Mouse (Mus musculus) MEL (cell line): ENCODE measurements at regions not wholly inside any gene's neighbourhood (a gene's known extent, or its start where the extent isn't known, plus 50 kb on each side); places are given as distances from the start of the nearest gene placed in this dataset.
"Not testable (repeated sequence)": the region's sequence is repeated elsewhere in the genome, so short reads cannot be mapped to it uniquely, and the experiment has no call there.

ENCODE experiments used
- EP300 ChIP-seq, 2 experiments: IDR thresholded peaks; 2 replicates each; pipeline ENCODE4 v1.6.1; 2011; ENCODE audit warnings: improper control_type of control experiment in 2 of 2, low read length in 2 of 2, low read depth in 1 of 2, mild to moderate bottlenecking in 1 of 2
- ETS1 ChIP-seq: IDR thresholded peaks from 2 replicates; pipeline ENCODE4 v1.6.1; 2012; ENCODE audit warnings: low read depth, mild to moderate bottlenecking, inconsistent platforms, low read length, improper control_type of control experiment, moderate library complexity
- MAFK ChIP-seq: IDR thresholded peaks from 2 replicates; pipeline ENCODE4 v1.6.1; 2011; ENCODE audit warnings: low read depth, mild to moderate bottlenecking, low read length, improper control_type of control experiment, borderline replicate concordance
- NRF1 ChIP-seq: IDR thresholded peaks from 2 replicates; pipeline ENCODE4 v1.6.1; 2014; ENCODE audit warnings: low read depth, mild to moderate bottlenecking, inconsistent platforms, low read length, improper control_type of control experiment, moderate library complexity; ENCODE audit not compliant: poor library complexity, insufficient read depth, severe bottlenecking
- POLR2A ChIP-seq, 2 experiments: IDR thresholded peaks; 2 replicates each; pipeline ENCODE4 v1.6.1; 2011 to 2012; ENCODE audit warnings: low read length in 2 of 2, mild to moderate bottlenecking in 2 of 2, control low read depth in 1 of 2, improper control_type of control experiment in 1 of 2, low read depth in 1 of 2, moderate library complexity in 1 of 2; ENCODE audit not compliant: control insufficient read depth in 1 of 2, insufficient read depth in 1 of 2, poor library complexity in 1 of 2
- ZKSCAN1 ChIP-seq: IDR thresholded peaks from 2 replicates; pipeline ENCODE4 v1.6.1; 2012; ENCODE audit warnings: low read depth, mild to moderate bottlenecking, inconsistent platforms, low read length, improper control_type of control experiment, moderate library complexity

- not testable (repeated sequence) for TF ChIP-seq ZKSCAN1; ETS1; POLR2A (IDR thresholded peaks at IDR 0.05; ENCODE audit: control insufficient read depth in 1 of 2, insufficient read depth in 1 of 2, low read depth in 1 of 2, low read length in 2 of 2, poor library complexity in 1 of 2); EP300 (IDR thresholded peaks at IDR 0.05; ENCODE audit: low read depth in 1 of 2, low read length in 2 of 2); MAFK; NRF1
Observed at GRCm38 (mm10) chr17:31773882-31774281, 81.7 kb downstream of the Sik1 start.
